Mouse (Mus musculus) embryonic facial prominence, embryonic 10.5 days (tissue): ENCODE measurements around the gene Rnase12. TPM values are rescaled to one million over a fixed set of nuclear protein-coding genes. Genes with fewer than 3 reads are reported as not detected.

Experiments
- DNase-seq: peaks from one replicate; pipeline ENCODE4 v3.0.0-alpha.2; 2017; ENCODE audit warnings: low spot score
- H3K27ac ChIP-seq: fragments of 300-500 bp; sonication (generic); replicated peaks from 2 replicates; pipeline ENCODE4 v1.5.1; 2016; ENCODE audit warnings: mild to moderate bottlenecking
- H3K27me3 ChIP-seq: fragments of 300-500 bp; sonication (generic); replicated peaks from 2 replicates; pipeline ENCODE4 v1.6.1; 2016; ENCODE audit warnings: low read depth, mild to moderate bottlenecking; ENCODE audit not compliant: poor library complexity, severe bottlenecking
- H3K36me3 ChIP-seq: fragments of 300-500 bp; sonication (generic); replicated peaks from 2 replicates; pipeline ENCODE4 v1.6.1; 2016; ENCODE audit warnings: mild to moderate bottlenecking, moderate library complexity
- H3K4me1 ChIP-seq: fragments of 300-500 bp; sonication (generic); 2 replicates; pipeline ENCODE4 v1.6.1; 2016
- H3K4me3 ChIP-seq: fragments of 300-500 bp; sonication (generic); 2 replicates; pipeline ENCODE4 v1.5.1; 2016; ENCODE audit warnings: mild to moderate bottlenecking, moderate library complexity
- H3K9me3 ChIP-seq: fragments of 300-500 bp; sonication (generic); 2 replicates; pipeline ENCODE4 v1.6.1; 2016; ENCODE audit warnings: mild to moderate bottlenecking
- WGBS: fragments of 180-500 bp; shearing (Covaris S2); methylation state at CpG from one replicate; pipeline ENCODE4 v1.1.7; 2016; 5-methylcytosine and 5-hydroxymethylcytosine counted together
- polyA plus RNA-seq: library from polyadenylated mRNA; unstranded; fragments of >200 nt; fragmentation: Nextera tagmentation; extraction: Ambion mirVana; gene quantifications from 2 replicates; pipeline ENCODE4 v1.2.1, GENCODE M21; 2016

Gene Rnase12
- polyA plus RNA-seq, 1 experiment from 2014 or later: not detected

DNA sequence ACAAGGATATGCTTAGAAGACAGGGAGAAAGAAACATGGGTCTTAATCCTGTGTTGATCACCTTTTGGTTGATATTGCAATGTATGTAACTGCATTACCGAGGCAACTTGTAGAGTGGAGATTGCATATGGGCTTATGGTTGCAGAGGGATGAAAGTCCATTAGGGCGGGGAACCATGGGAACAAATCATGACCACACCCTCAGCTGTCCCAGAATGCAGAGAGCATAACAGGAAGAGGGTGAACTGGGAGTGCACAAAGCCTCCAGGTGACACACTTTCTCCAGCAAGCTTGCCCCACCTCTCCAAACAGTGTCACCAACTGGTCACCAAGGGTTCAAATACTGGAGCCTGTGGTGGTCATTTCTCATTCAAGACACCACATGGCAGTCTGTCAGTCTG lies 23.6 kb upstream of the Rnase12 start:
- 81% methylated on average over 2 of the region's 2 CpGs for WGBS
- no peak overlapping the region for H3K4me3 ChIP-seq
- no peak for DNase-seq
- peaks cover 18% of the 10 kb centered on the region; the same call in 1 of the 2 replicates for H3K27me3 ChIP-seq
- no peaks in the 10 kb centered on the region for H3K36me3 ChIP-seq
- peaks cover 20% of the 10 kb centered on the region for H3K4me1 ChIP-seq
- H3K9me3 ChIP-seq: no peaks in the 10 kb centered on the region
- no peak overlapping the region for H3K27ac ChIP-seq

DNA sequence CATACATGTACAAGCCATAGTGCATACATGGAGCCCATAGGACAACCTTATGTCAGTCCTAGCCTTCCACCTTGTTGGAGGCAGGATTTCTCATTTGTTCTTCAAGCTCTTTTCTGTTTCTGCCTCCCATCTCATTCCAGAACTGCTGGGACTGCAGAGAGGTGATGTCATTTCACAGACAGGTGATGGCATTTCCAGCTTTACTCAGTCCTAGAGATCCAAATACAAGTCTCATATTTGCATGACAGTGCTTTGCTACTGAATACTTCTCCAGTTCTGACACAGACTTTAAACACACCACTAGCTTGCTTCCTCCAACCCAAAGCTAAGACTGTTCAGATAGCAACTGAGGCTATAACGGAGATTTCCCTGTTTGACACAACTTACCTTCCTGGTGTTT lies 21.7 kb upstream of the Rnase12 start:
- 78% methylated on average over 1 of the region's 1 CpGs for WGBS
- H3K36me3 ChIP-seq: no peaks in the 10 kb centered on the region
- H3K4me1 ChIP-seq: peaks cover 17% of the 10 kb centered on the region
- H3K27me3 ChIP-seq: peaks cover 11% of the 10 kb centered on the region; the same call in 1 of the 2 replicates
- DNase-seq: no peak
- no peaks in the 10 kb centered on the region for H3K9me3 ChIP-seq
- H3K27ac ChIP-seq: no peak overlapping the region
- no peak overlapping the region for H3K4me3 ChIP-seq

DNA sequence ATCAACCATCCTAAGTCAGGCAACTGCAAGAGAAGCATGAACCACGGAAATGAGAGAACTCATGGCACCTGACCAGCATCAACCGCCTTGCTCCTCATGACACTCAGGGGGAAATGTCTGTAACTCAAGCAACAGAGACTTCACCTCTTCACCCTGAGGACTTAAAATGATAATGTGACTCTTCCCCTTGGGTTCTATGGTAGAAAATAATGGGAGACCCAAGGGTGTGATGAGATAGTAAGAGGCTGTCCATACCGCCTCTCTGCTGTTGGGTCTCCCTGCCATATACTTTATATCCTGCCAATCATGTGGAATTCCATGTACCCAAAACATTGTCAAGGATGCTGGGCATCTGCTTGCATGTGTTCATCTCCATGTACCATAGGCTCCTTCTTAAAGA lies 16.9 kb upstream of the Rnase12 start, which contains the start of gene Olfr750:
Olfr750 (minus strand) TSS at position 101 of the 400 bp plus-strand sequence.
- no peak within 1 kb of the TSS for H3K27ac ChIP-seq
- WGBS: 90% methylated on average over 3 of the region's 3 CpGs

DNA sequence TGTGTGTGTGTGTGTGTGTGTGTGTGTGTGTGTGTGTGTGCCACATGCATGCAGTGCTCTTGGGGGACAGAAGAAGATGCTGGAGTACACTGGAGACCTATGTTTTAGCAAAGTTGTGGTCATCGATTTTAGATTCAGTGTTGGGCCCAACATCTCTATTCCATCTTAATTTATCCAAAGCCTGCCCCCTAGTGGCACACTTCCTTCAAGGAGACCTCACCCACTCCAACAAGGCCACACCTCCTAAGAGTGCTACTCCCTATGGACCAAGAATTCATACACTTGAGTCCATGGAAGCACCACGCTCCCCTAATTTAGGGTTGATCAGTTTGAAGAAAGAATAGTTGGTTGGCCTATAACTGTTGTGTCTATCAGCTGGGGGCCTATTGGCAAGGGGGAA lies 12.2 kb upstream of the Rnase12 start:
- DNase-seq: no peak
- H3K27ac ChIP-seq: no peak overlapping the region
- H3K4me1 ChIP-seq: peaks cover 7% of the 10 kb centered on the region; the same call in 1 of the 2 replicates
- H3K4me3 ChIP-seq: no peak overlapping the region
- H3K36me3 ChIP-seq: no peaks in the 10 kb centered on the region
- H3K27me3 ChIP-seq: no peaks in the 10 kb centered on the region
- 93% methylated on average over 2 of the region's 2 CpGs for WGBS
- H3K9me3 ChIP-seq: no peaks in the 10 kb centered on the region

More for the DNA sequence above, 16.9 kb upstream of the Rnase12 start, which contains the start of gene Olfr750:
- no peak within 1 kb of the TSS for H3K4me3 ChIP-seq
- no peaks in the 10 kb centered on the region for H3K27me3 ChIP-seq
- no peak for DNase-seq
- no peaks in the 10 kb centered on the region for H3K4me1 ChIP-seq
- no peaks in the 10 kb centered on the region for H3K36me3 ChIP-seq
- no peaks in the 10 kb centered on the region for H3K9me3 ChIP-seq

DNA sequence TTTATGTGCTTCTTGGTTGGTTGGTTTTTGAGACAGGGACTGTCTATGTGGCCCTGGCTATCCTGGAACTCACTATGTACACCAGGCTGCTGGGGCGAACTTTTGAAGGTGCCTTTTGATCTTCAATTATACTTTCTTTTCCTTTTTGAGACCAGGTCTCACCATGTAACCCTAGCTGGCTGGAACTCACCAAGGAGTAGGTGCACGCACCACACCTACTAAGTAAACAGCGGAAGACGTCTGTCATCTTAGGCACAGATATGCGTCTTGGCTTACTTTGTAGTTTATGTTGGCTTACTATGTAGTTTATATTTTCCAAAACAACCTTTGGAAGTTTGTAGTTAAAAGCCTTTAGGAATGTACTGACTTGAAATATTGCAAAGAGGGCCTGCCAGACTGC lies 11.5 kb upstream of the Rnase12 start:
- Histone ChIP-seq H3K4me1 (peaks cover 7% of the 10 kb centered on the region; the same call in 1 of the 2 replicates), H3K36me3 (no peaks in the 10 kb centered on the region), H3K27ac (no peak overlapping the region), H3K9me3 (no peaks in the 10 kb centered on the region), H3K27me3 (no peaks in the 10 kb centered on the region), H3K4me3 (no peak overlapping the region)
- DNase-seq: no peak
- 87% methylated on average over 5 of the region's 5 CpGs for WGBS

DNA sequence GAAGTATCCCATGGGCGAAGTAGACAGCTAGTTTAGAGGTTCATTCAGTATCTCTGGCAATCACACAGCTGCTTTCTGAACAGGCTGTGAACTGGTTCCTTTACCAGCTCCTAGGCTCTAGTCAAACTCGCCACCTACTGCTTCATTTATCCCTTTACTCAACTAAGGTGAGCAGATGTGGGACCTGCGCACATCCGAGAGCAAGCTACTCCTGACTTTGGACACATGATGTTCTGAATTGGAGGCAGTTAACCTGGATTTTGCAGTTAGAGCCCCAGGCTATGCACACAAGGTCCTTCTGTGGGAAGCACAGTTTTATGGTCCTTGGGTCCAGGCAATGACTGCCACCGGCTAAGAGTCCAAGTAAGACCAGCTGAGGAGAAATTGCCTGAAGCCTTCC lies 3.3 kb upstream of the Rnase12 start:
- WGBS: 88% methylated on average over 5 of the region's 5 CpGs
- H3K4me3 ChIP-seq: no peak overlapping the region
- peaks cover 8% of the 10 kb centered on the region for H3K4me1 ChIP-seq
- no peaks in the 10 kb centered on the region for H3K36me3 ChIP-seq
- peaks cover 5% of the 10 kb centered on the region; the same call in 1 of the 2 replicates for H3K27me3 ChIP-seq
- no peak overlapping the region for H3K27ac ChIP-seq
- H3K9me3 ChIP-seq: no peaks in the 10 kb centered on the region
- DNase-seq: no peak

DNA sequence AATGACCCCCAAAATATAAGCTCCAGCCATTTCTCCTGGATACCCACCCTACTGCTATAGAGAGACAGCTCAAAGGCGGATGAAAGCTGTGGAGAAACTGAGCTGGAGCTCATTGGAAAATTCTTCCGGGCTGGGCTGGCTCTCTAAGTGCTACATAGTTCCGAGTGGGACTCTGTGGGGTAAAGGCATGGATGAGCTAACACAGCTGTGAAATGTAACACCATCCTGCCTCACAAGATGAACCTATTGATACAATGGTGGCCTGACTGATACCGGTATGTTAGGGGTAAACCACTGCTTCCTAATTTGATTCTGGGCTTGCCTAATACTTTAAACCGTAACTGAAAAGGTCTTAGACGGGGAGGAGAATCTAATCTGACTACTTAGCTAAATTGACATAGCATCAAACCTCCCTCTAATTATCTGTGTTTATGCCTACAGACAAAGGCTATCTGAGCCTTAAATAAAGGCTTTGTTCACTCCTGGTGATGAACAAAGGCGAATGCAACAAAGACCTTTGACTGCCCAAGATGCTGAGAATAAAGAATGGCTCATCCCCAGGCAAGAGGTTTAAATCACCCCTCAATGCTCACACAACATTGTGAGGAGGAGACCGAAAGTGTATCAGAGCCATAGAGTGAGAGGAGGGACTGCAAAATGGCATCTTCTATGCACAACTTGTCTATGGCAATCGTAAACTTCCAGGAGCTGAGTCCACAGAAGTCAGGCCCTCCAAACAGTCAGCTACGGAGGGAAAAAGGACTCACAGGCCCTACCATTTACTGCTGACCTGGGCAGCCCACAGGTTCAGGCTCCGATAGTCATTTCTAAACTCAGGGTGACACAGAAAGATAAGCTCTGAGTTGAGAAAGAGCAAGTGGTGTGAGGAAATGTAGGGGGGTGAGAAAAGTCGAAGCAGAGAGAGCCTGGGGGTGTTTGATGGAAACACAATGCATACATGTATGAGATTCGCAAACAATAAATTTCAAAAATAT lies 2.9 kb downstream of the Rnase12 start:
- no peak for DNase-seq
- H3K4me3 ChIP-seq: no peak overlapping the region
- H3K27ac ChIP-seq: no peak overlapping the region
- 38% methylated on average over 13 of the region's 13 CpGs for WGBS
- peaks cover 18% of the 10 kb centered on the region for H3K4me1 ChIP-seq
- no peaks in the 10 kb centered on the region for H3K9me3 ChIP-seq
- no peaks in the 10 kb centered on the region for H3K36me3 ChIP-seq
- no peaks in the 10 kb centered on the region; the same call in 1 of the 2 replicates for H3K27me3 ChIP-seq

DNA sequence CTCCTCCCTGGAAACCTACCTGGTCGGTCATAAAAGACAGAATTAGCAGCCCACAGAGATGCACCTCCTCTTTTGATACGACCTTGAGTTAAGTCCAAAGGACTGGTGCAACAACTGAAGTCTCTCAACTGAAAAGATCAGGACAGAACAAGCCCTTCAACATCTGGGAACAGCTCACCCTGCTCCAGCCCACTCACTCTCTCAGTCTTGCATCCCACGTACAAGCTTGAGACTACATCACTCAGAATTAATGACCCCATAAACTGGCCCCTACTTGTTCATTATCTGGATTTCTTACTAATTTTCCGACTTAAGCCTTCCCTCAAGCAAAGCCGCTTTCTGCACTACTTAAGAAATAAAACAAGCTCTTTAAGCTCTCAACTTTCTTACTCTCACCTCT lies 4.3 kb downstream of the Rnase12 start:
- WGBS: 63% methylated on average over 5 of the region's 5 CpGs
- H3K4me3 ChIP-seq: no peak overlapping the region
- DNase-seq: no peak
- no peak overlapping the region for H3K27ac ChIP-seq
- H3K9me3 ChIP-seq: no peaks in the 10 kb centered on the region
- no peaks in the 10 kb centered on the region; the same call in 1 of the 2 replicates for H3K27me3 ChIP-seq
- peaks cover 18% of the 10 kb centered on the region for H3K4me1 ChIP-seq
- no peaks in the 10 kb centered on the region for H3K36me3 ChIP-seq

DNA sequence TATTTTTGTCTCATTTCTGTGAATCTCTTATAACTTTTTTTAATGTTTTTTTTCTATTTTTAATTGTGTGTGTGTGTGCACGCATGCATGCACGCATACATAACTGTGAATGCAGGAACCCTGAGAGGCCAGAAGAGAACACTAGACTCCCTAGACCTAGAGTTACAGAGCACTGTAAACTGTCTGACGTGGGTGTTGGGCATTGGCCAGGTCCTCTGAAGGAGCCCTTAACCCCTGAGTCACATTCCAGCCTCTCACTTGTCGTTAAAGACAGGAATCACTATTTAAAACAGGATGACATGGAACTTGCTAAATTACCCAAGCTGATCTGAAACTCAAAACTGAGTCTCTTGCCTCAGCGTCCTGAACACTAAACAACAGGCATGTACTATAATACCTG lies 5.5 kb downstream of the Rnase12 start:
- H3K27ac ChIP-seq: no peak overlapping the region
- H3K4me3 ChIP-seq: no peak overlapping the region
- H3K4me1 ChIP-seq: peaks cover 18% of the 10 kb centered on the region
- H3K36me3 ChIP-seq: no peaks in the 10 kb centered on the region
- H3K9me3 ChIP-seq: no peaks in the 10 kb centered on the region
- no peaks in the 10 kb centered on the region; the same call in 1 of the 2 replicates for H3K27me3 ChIP-seq
- WGBS: 59% methylated on average over 5 of the region's 5 CpGs
- no peak for DNase-seq

DNA sequence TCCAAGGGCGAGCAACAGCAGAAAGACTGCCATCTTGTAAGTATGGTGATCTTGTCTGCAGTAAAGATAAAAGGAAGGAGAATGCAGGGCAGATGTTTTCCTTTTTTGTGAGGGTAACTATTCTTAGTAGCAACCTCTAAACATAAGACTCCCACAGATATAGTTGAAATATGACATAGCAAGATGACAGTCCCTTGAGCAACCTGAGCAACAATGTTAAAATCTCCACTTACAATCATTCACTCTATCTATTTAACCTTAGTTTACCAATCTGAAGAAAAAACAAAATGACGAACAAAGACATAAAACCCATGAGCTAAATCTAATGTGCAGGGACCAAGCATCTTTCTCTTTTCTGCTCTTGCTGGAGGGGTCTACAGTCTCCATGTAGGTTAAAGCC lies 7.4 kb downstream of the Rnase12 start, which contains the start of gene Rnase11:
Rnase11 (minus strand) TSS at position 101 of the 400 bp plus-strand sequence.
- WGBS: 87% methylated on average over 2 of the region's 2 CpGs
- no peak for DNase-seq
- H3K27me3 ChIP-seq: no peaks in the 10 kb centered on the region; the same call in 1 of the 2 replicates

DNA sequence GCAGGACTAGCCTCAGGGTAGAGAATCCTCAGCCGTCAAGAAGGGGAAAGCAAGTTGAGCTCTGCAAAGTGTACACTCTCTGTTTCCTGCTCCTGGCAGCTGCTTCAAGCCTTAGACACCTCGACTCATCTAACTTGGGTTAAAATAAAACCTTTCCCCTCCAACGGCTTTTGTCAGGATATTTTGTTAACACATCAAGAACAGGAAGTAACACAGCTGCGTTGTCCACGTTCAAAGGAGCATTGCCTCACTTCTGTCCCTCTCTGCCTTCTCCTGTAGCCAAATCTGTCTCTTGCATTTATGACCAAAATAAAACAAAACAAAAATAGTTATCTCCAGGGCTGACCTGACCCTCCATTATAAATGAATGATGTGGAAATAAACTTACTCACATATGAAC lies 9.6 kb downstream of the Rnase12 start:
- DNase-seq: no peak
- H3K27me3 ChIP-seq: no peaks in the 10 kb centered on the region; the same call in 1 of the 2 replicates
- no peaks in the 10 kb centered on the region for H3K36me3 ChIP-seq
- H3K27ac ChIP-seq: no peak overlapping the region
- 56% methylated on average over 5 of the region's 5 CpGs for WGBS
- H3K4me3 ChIP-seq: no peak overlapping the region
- no peaks in the 10 kb centered on the region for H3K9me3 ChIP-seq
- peaks cover 6% of the 10 kb centered on the region for H3K4me1 ChIP-seq

More for the DNA sequence above, 7.4 kb downstream of the Rnase12 start, which contains the start of gene Rnase11:
- Histone ChIP-seq H3K4me3 (no peak within 1 kb of the TSS), H3K36me3 (no peaks in the 10 kb centered on the region), H3K27ac (no peak within 1 kb of the TSS), H3K4me1 (peaks cover 16% of the 10 kb centered on the region), H3K9me3 (no peaks in the 10 kb centered on the region)

DNA sequence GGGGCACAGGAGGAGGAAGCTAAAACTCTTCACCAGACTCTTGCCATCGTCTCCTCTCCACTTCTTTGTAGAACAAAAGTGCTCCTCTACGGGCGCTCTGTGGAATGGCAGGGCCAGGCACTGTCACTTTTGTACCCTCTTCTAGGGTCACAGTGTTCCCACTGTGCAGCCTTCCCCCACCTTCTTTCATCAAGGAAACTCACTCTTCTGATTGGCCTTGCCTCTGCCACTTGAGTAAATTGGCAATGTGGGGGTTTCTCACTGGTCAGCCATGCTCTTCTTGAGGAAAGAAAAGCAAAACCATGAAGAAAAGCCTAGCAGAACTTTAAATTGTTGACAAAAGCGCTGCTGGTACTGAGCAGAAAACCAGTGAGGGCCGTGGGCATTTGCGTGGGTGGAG lies 15.7 kb downstream of the Rnase12 start, which contains the start of gene Rnase9:
Rnase9 (minus strand) TSS at position 101 of the 400 bp plus-strand sequence.
- no peaks in the 10 kb centered on the region for H3K36me3 ChIP-seq
- H3K27ac ChIP-seq: no peak within 1 kb of the TSS
- H3K4me3 ChIP-seq: no peak within 1 kb of the TSS
- no peaks in the 10 kb centered on the region for H3K27me3 ChIP-seq
- no peaks in the 10 kb centered on the region for H3K9me3 ChIP-seq
- no peaks in the 10 kb centered on the region for H3K4me1 ChIP-seq
- WGBS: 72% methylated on average over 6 of the region's 6 CpGs
- no peak for DNase-seq
